Mouse (Mus musculus) embryonic facial prominence, embryonic 14.5 days (tissue): Measurements from ENCODE around the gene Prpf39. TPM values are rescaled to one million over a fixed set of nuclear protein-coding genes. Genes with fewer than 3 reads are reported as not detected.

Experiments used
- ATAC-seq: fragments of 200-750 bp; cut with Nextera tagmentation; 2 replicates; pipeline ENCODE4 v1.8.0; 2017; ENCODE audit warnings: low read depth, moderate number of reproducible peaks, moderate TSS enrichment
- DNase-seq: peaks from one replicate; pipeline ENCODE4 v3.0.0-alpha.2; 2015; ENCODE audit warnings: low spot score
- H3K27ac ChIP-seq: fragments of 300-500 bp; sonication (generic); replicated peaks from 2 replicates; pipeline ENCODE4 v1.5.1; 2014; ENCODE audit warnings: low read depth, mild to moderate bottlenecking, low read length, moderate library complexity
- H3K27me3 ChIP-seq: fragments of 300-500 bp; sonication (generic); replicated peaks from 2 replicates; pipeline ENCODE4 v1.6.1; 2014; ENCODE audit warnings: low read length; ENCODE audit not compliant: control insufficient read depth, insufficient read depth
- H3K36me3 ChIP-seq: fragments of 300-500 bp; sonication (generic); 2 replicates; pipeline ENCODE4 v1.6.1; 2014; ENCODE audit warnings: low read length, mixed read lengths; ENCODE audit not compliant: control insufficient read depth, insufficient read depth
- H3K4me1 ChIP-seq: fragments of 300-500 bp; sonication (generic); 2 replicates; pipeline ENCODE4 v1.6.1; 2014; ENCODE audit warnings: antibody characterized with exemption, low read length; ENCODE audit not compliant: control insufficient read depth, insufficient read depth
- H3K4me2 ChIP-seq: fragments of 300-500 bp; sonication (generic); 2 replicates; pipeline ENCODE4 v1.6.1; 2014; ENCODE audit warnings: low read depth, mild to moderate bottlenecking, low read length, moderate library complexity, mixed read lengths
- H3K4me3 ChIP-seq: fragments of 300-500 bp; sonication (generic); 2 replicates; pipeline ENCODE4 v1.5.1; 2014; ENCODE audit warnings: low read depth, mild to moderate bottlenecking, low read length
- H3K9ac ChIP-seq: fragments of 300-500 bp; sonication (generic); 2 replicates; pipeline ENCODE4 v1.6.1; 2014; ENCODE audit warnings: low read depth, mild to moderate bottlenecking, low read length, moderate library complexity, mixed read lengths
- H3K9me3 ChIP-seq: fragments of 300-500 bp; sonication (generic); 2 replicates; pipeline ENCODE4 v1.6.1; 2016; ENCODE audit warnings: low read length; ENCODE audit not compliant: control insufficient read depth
- WGBS: fragments of 180-500 bp; shearing (Covaris S2); extraction: QIAGEN DNeasy Blood & Tissue Kit; methylation state at CpG from one replicate; pipeline ENCODE4 v1.1.7; 2014; 5-methylcytosine and 5-hydroxymethylcytosine counted together
- polyA plus RNA-seq: library from polyadenylated mRNA; unstranded; fragments of >200 nt; fragmentation: Nextera tagmentation; extraction: Ambion mirVana; gene quantifications from 2 replicates; pipeline ENCODE4 v1.2.1, GENCODE M21; 2014

Gene Prpf39
- polyA plus RNA-seq = 47.3 and 50.6 TPM in 2 replicates

- Histone ChIP-seq H3K27ac (peak within 1 kb of the TSS; percentile 91), H3K9ac (peak within 1 kb of the TSS; percentile 95), H3K4me1 (peaks cover 18% of the 10 kb centered on the region), H3K27me3 (no peaks in the 10 kb centered on the region), H3K4me3 (peak within 1 kb of the TSS; percentile 96), H3K4me2 (peak within 1 kb of the TSS; percentile 55), H3K9me3 (no peaks in the 10 kb centered on the region), H3K36me3 (no peaks in the 10 kb centered on the region)
- under 1% methylated on average over 41 of the region's 65 CpGs for WGBS
- peak; percentile 94 for DNase-seq
- ATAC-seq = peak; percentile 96
These were observed at the start of gene Prpf39 for GRCm38 (mm10) chr12:65036190-65036870. Gene Prpf39 (plus strand): TSS chr12:65036333.

DNA sequence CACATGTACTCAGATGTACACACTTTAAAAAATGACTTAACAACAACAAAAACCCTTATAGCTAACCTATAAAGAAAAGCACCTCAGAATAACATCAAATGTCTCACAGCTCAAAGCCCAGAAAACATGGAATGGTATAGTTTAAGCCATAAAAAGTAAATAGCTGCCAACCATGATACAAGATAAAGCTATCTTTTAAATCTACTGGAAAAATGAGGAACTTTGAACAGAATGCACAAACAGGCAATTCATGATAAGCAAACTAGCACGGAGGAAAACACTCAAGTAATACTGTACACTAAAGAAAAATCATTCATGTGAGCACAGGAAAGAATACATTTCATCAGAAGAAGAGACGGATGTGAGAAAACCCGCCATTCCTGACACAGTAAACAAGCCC, 28.4 kb upstream of the Prpf39 start:
- H3K4me2 ChIP-seq = no peak overlapping the region
- no peaks in the 10 kb centered on the region for H3K27me3 ChIP-seq
- 90% methylated on average over 3 of the region's 3 CpGs for WGBS
- H3K9me3 ChIP-seq = no peaks in the 10 kb centered on the region
- ATAC-seq = no peak
- H3K4me1 ChIP-seq = no peaks in the 10 kb centered on the region
- H3K9ac ChIP-seq = no peak overlapping the region
- peaks cover 80% of the 10 kb centered on the region for H3K36me3 ChIP-seq
- H3K4me3 ChIP-seq = no peak overlapping the region
- H3K27ac ChIP-seq = no peak overlapping the region
- no peak for DNase-seq

GRCm38 (mm10) chr12:65022842-65023241, 13.3 kb upstream of the Prpf39 start:
- Histone ChIP-seq H3K27ac (no peak overlapping the region), H3K27me3 (no peaks in the 10 kb centered on the region), H3K4me1 (no peaks in the 10 kb centered on the region), H3K4me2 (no peak overlapping the region), H3K36me3 (peaks cover 28% of the 10 kb centered on the region), H3K4me3 (no peak overlapping the region), H3K9ac (no peak overlapping the region), H3K9me3 (no peaks in the 10 kb centered on the region; the same call in 1 of the 2 replicates)
- no peak for DNase-seq
- no peak for ATAC-seq
- WGBS = 97% methylated on average over 6 of the region's 6 CpGs

GRCm38 (mm10) chr12:65035839-65036189, 319 bp upstream of the Prpf39 start:
- peak overlapping the region; percentile 95 for H3K9ac ChIP-seq
- H3K36me3 ChIP-seq = no peaks in the 10 kb centered on the region
- H3K9me3 ChIP-seq = no peaks in the 10 kb centered on the region
- no peak overlapping the region; the same call in 1 of the 2 replicates for H3K27ac ChIP-seq
- no peak for ATAC-seq
- H3K4me2 ChIP-seq = peak overlapping the region; percentile 55
- H3K27me3 ChIP-seq = no peaks in the 10 kb centered on the region
- DNase-seq = no peak
- H3K4me1 ChIP-seq = peaks cover 18% of the 10 kb centered on the region
- peak overlapping the region; percentile 96 for H3K4me3 ChIP-seq
- 48% methylated on average over 8 of the region's 8 CpGs for WGBS

GRCm38 (mm10) chr12:65036892-65037545, 886 bp downstream of the Prpf39 start:
- WGBS = 15% methylated on average over 18 of the region's 18 CpGs
- peak overlapping the region; percentile 96 for H3K4me3 ChIP-seq
- H3K27ac ChIP-seq = no peak overlapping the region
- peaks cover 18% of the 10 kb centered on the region for H3K4me1 ChIP-seq
- H3K9me3 ChIP-seq = no peaks in the 10 kb centered on the region
- H3K36me3 ChIP-seq = peaks cover 3% of the 10 kb centered on the region; the same call in 1 of the 2 replicates
- peak overlapping the region; percentile 55 for H3K4me2 ChIP-seq
- no peaks in the 10 kb centered on the region for H3K27me3 ChIP-seq
- H3K9ac ChIP-seq = peak overlapping the region; percentile 95
- peak; percentile 51 for DNase-seq
- no peak for ATAC-seq

GRCm38 (mm10) chr12:65037546-65037937, 1.4 kb downstream of the Prpf39 start:
- Histone ChIP-seq H3K27ac (no peak overlapping the region), H3K4me1 (peaks cover 18% of the 10 kb centered on the region), H3K9me3 (no peaks in the 10 kb centered on the region), H3K4me3 (peak overlapping the region; percentile 96), H3K36me3 (peaks cover 8% of the 10 kb centered on the region; the same call in 1 of the 2 replicates), H3K4me2 (peak overlapping the region; percentile 55), H3K27me3 (no peaks in the 10 kb centered on the region), H3K9ac (peak overlapping the region; percentile 95)
- no peak for ATAC-seq
- peak; percentile 48 for DNase-seq
- 25% methylated on average over 4 of the region's 4 CpGs for WGBS

GRCm38 (mm10) chr12:65048799-65049198, 12.7 kb downstream of the Prpf39 start:
- H3K27ac ChIP-seq = no peak overlapping the region
- no peak overlapping the region for H3K9ac ChIP-seq
- H3K4me3 ChIP-seq = no peak overlapping the region
- peaks cover 56% of the 10 kb centered on the region for H3K36me3 ChIP-seq
- no peaks in the 10 kb centered on the region for H3K9me3 ChIP-seq
- no peaks in the 10 kb centered on the region for H3K4me1 ChIP-seq
- DNase-seq = no peak
- no peak overlapping the region for H3K4me2 ChIP-seq
- H3K27me3 ChIP-seq = no peaks in the 10 kb centered on the region
- no peak for ATAC-seq

DNA sequence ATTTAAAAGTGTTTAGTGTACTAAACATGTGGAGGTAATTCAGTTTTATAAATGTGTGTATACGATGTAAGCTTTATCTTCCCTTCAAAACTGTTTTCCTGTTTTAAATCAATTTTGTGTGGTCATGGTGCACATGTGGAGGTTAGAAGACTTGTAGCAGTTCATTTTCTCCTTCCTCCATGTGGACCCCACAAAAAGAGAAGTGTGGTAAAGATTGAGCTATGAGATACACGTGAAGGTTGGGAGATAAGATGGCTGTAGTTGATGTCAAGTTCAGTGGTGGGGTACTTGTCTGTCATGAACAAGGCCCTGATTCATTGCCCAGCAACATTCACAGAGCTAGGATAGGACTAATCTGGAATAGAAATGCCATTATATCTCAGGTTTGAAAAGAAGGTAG, 22.1 kb downstream of the Prpf39 start:
- WGBS = 72% methylated on average over 2 of the region's 2 CpGs
- Histone ChIP-seq H3K4me1 (no peaks in the 10 kb centered on the region), H3K4me3 (no peak overlapping the region), H3K36me3 (peaks cover 75% of the 10 kb centered on the region), H3K27me3 (no peaks in the 10 kb centered on the region), H3K9ac (no peak overlapping the region), H3K4me2 (no peak overlapping the region), H3K27ac (no peak overlapping the region), H3K9me3 (no peaks in the 10 kb centered on the region)
- ATAC-seq = no peak
- DNase-seq = no peak

- no peak overlapping the region for H3K4me2 ChIP-seq
- H3K4me1 ChIP-seq = no peaks in the 10 kb centered on the region
- DNase-seq = no peak
- no peak overlapping the region for H3K9ac ChIP-seq
- H3K9me3 ChIP-seq = no peaks in the 10 kb centered on the region
- no peak overlapping the region for H3K4me3 ChIP-seq
- ATAC-seq = no peak
- peaks cover 72% of the 10 kb centered on the region for H3K36me3 ChIP-seq
- H3K27ac ChIP-seq = no peak overlapping the region
- no peaks in the 10 kb centered on the region for H3K27me3 ChIP-seq
These were observed 24.9 kb downstream of the Prpf39 start for GRCm38 (mm10) chr12:65061082-65061481.
